Mouse (Mus musculus) ES-Bruce4 (cell line): Measurements from ENCODE around the gene Fasn.

Experiments used
- CTCF ChIP-seq: IDR thresholded peaks from one replicate; pipeline ENCODE4 v1.8.1; 2011; ENCODE audit warnings: low read depth, low read length
- POLR2A ChIP-seq: IDR thresholded peaks from one replicate; pipeline ENCODE4 v1.8.1; 2011; ENCODE audit warnings: low read length; ENCODE audit not compliant: insufficient read depth

- TF ChIP-seq CTCF: no peak
- no peak for TF ChIP-seq POLR2A
Measured at GRCm38 (mm10) chr11:120783426-120784063, 40.8 kb downstream of the Fasn start.
